Mouse (Mus musculus) midbrain, postnatal 0 days (tissue): ENCODE data around the gene Abhd16a. TPM values are rescaled to one million over a fixed set of nuclear protein-coding genes. Genes with fewer than 3 reads are reported as not detected.

Experiments used
- ATAC-seq: fragments of 200-750 bp; cut with Nextera tagmentation; 2 replicates; pipeline ENCODE4 v1.8.0; 2017; ENCODE audit warnings: moderate number of reproducible peaks, mild to moderate bottlenecking, moderate TSS enrichment, moderate library complexity; ENCODE audit not compliant: low FRiP score
- DNase-seq: peaks from one replicate; pipeline ENCODE4 v3.0.0-alpha.2; 2015; ENCODE audit warnings: low spot score
- H3K27ac ChIP-seq: fragments of 300-500 bp; sonication (generic); 2 replicates; pipeline ENCODE4 v1.5.1; 2014; ENCODE audit warnings: low read depth, mild to moderate bottlenecking, low read length, mixed read lengths
- H3K27me3 ChIP-seq: fragments of 300-500 bp; sonication (generic); 2 replicates; pipeline ENCODE4 v1.6.1; 2014; ENCODE audit warnings: low read length, control low read depth, mixed read lengths; ENCODE audit not compliant: insufficient read depth
- H3K36me3 ChIP-seq: fragments of 300-500 bp; sonication (generic); 2 replicates; pipeline ENCODE4 v1.6.1; 2014; ENCODE audit warnings: low read length, control low read depth, mixed read lengths; ENCODE audit not compliant: insufficient read depth
- H3K4me1 ChIP-seq: fragments of 300-500 bp; sonication (generic); 2 replicates; pipeline ENCODE4 v1.6.1; 2014; ENCODE audit warnings: mild to moderate bottlenecking, control low read depth, antibody characterized with exemption, low read length, mixed read lengths; ENCODE audit not compliant: insufficient read depth
- H3K4me2 ChIP-seq: fragments of 300-500 bp; sonication (generic); 2 replicates; pipeline ENCODE4 v1.6.1; 2014; ENCODE audit warnings: low read depth, mild to moderate bottlenecking, low read length, mixed read lengths; ENCODE audit not compliant: poor library complexity, severe bottlenecking
- H3K4me3 ChIP-seq: fragments of 300-500 bp; sonication (generic); 2 replicates; pipeline ENCODE4 v1.5.1; 2014; ENCODE audit warnings: low read depth, mild to moderate bottlenecking, low read length, moderate library complexity
- H3K9ac ChIP-seq: fragments of 300-500 bp; sonication (generic); replicated peaks from 2 replicates; pipeline ENCODE4 v1.6.1; 2014; ENCODE audit warnings: mild to moderate bottlenecking, low read length, moderate library complexity, mixed read lengths; ENCODE audit not compliant: poor library complexity, severe bottlenecking
- H3K9me3 ChIP-seq: fragments of 300-500 bp; sonication (generic); 2 replicates; pipeline ENCODE4 v1.6.1; 2016; ENCODE audit warnings: low read length, control low read depth
- CTCF ChIP-seq: IDR thresholded peaks from 2 replicates; pipeline ENCODE4 v1.5.1; 2016; ENCODE audit warnings: antibody characterized with exemption, mild to moderate bottlenecking
- WGBS: fragments of 180-500 bp; shearing (Covaris S2); extraction: QIAGEN DNeasy Blood & Tissue Kit; methylation state at CpG from one replicate; pipeline ENCODE4 v1.1.7; 2014; 5-methylcytosine and 5-hydroxymethylcytosine counted together
- polyA plus RNA-seq: library from polyadenylated mRNA; unstranded; fragments of >200 nt; fragmentation: Nextera tagmentation; extraction: Ambion mirVana; gene quantifications from 2 replicates; pipeline ENCODE4 v1.2.1, GENCODE M21; 2015
- total RNA-seq: library from RNA; depleted of rRNA; stranded (reverse); fragments of >200 nt; gene quantifications from 2 replicates; pipeline ENCODE4 v1.2.3, GENCODE M21; 2014

Abhd16a gene
- total and polyA plus RNA-seq, 2 experiments from 2014 or later, result 98.9 to 122 TPM

- 0 out of 2 replicates have a peak, but pooled peaks cover 4% of the 10 kb centered on the region for H3K4me1 ChIP-seq
- no peak for DNase-seq
Observed at GRCm38 (mm10) chr17:35088151-35088550, 912 bp upstream of the Abhd16a start.

GRCm38 (mm10) chr17:35090166-35090932, 1.3 kb downstream of the Abhd16a start:
- DNase-seq (peak; percentile 67), ATAC-seq (no peak)
- Histone ChIP-seq H3K9me3 (no peaks in the 10 kb centered on the region), H3K4me2 (peak overlapping the region; percentile 61), H3K36me3 (peaks cover 26% of the 10 kb centered on the region), H3K4me3 (peak overlapping the region; percentile 67), H3K4me1 (0 out of 2 replicates have a peak, but pooled peaks cover 4% of the 10 kb centered on the region), H3K27me3 (no peaks in the 10 kb centered on the region), H3K9ac (peak overlapping the region; percentile 91), H3K27ac (0 out of 2 replicates have a peak overlapping the region, but pooled peaks have one; percentile 26)
- 61% methylated on average over 8 of the region's 8 CpGs for WGBS
- no peak for TF ChIP-seq CTCF

More at GRCm38 (mm10) chr17:35088151-35088550, 912 bp upstream of the Abhd16a start:
- ATAC-seq, result no peak
- Histone ChIP-seq H3K4me2 (no peak overlapping the region), H3K36me3 (peaks cover 15% of the 10 kb centered on the region), H3K27me3 (no peaks in the 10 kb centered on the region), H3K9ac (no peak overlapping the region), H3K4me3 (no peak overlapping the region), H3K27ac (no peak overlapping the region), H3K9me3 (no peaks in the 10 kb centered on the region)
- 35% methylated on average over 2 of the region's 2 CpGs for WGBS
- TF ChIP-seq CTCF, result peak; percentile 62

- DNase-seq, result no peak
- H3K9me3 ChIP-seq, result no peaks in the 10 kb centered on the region
- no peaks in the 10 kb centered on the region for H3K27me3 ChIP-seq
- H3K4me2 ChIP-seq, result no peak overlapping the region
- H3K4me1 ChIP-seq, result 0 out of 2 replicates have a peak, but pooled peaks cover 4% of the 10 kb centered on the region
- peaks cover 45% of the 10 kb centered on the region for H3K36me3 ChIP-seq
- H3K27ac ChIP-seq, result no peak overlapping the region
- no peak overlapping the region for H3K4me3 ChIP-seq
- WGBS, result 91% methylated on average over 14 of the region's 14 CpGs
- H3K9ac ChIP-seq, result no peak overlapping the region
- TF ChIP-seq CTCF, result no peak
- ATAC-seq, result no peak
Observed at GRCm38 (mm10) chr17:35092403-35093198, 3.5 kb downstream of the Abhd16a start.

GRCm38 (mm10) chr17:35094475-35095365, 5.7 kb downstream of the Abhd16a start:
- WGBS, result 90% methylated on average over 15 of the region's 15 CpGs
- no peak overlapping the region for H3K4me2 ChIP-seq
- no peak overlapping the region for H3K9ac ChIP-seq
- no peaks in the 10 kb centered on the region for H3K27me3 ChIP-seq
- 0 out of 2 replicates have a peak, but pooled peaks cover 4% of the 10 kb centered on the region for H3K4me1 ChIP-seq
- no peak overlapping the region for H3K4me3 ChIP-seq
- ATAC-seq, result no peak
- H3K9me3 ChIP-seq, result no peaks in the 10 kb centered on the region
- H3K27ac ChIP-seq, result no peak overlapping the region
- H3K36me3 ChIP-seq, result peaks cover 60% of the 10 kb centered on the region
- DNase-seq, result no peak
- no peak for TF ChIP-seq CTCF

GRCm38 (mm10) chr17:35096597-35096996, 7.5 kb downstream of the Abhd16a start:
- ATAC-seq, result no peak

More at GRCm38 (mm10) chr17:35096597-35096996, 7.5 kb downstream of the Abhd16a start:
- Histone ChIP-seq H3K4me1 (no peaks in the 10 kb centered on the region), H3K4me2 (no peak overlapping the region), H3K9ac (0 out of 2 replicates have a peak overlapping the region, but pooled peaks have one; percentile 13), H3K27ac (no peak overlapping the region), H3K36me3 (peaks cover 75% of the 10 kb centered on the region), H3K4me3 (no peak overlapping the region), H3K27me3 (no peaks in the 10 kb centered on the region), H3K9me3 (no peaks in the 10 kb centered on the region)
- no peak for TF ChIP-seq CTCF
- no peak for DNase-seq
- WGBS, result 81% methylated on average over 12 of the region's 12 CpGs
